Mouse (Mus musculus) embryonic facial prominence, embryonic 10.5 days (tissue): ENCODE data around the gene Rai2. TPM values are rescaled to one million over a fixed set of nuclear protein-coding genes. Genes with fewer than 3 reads are reported as not detected.

ENCODE experiments used
- DNase-seq: peaks from one replicate; pipeline ENCODE4 v3.0.0-alpha.2; 2017; ENCODE audit warnings: low spot score
- H3K27ac ChIP-seq: fragments of 300-500 bp; sonication (generic); replicated peaks from 2 replicates; pipeline ENCODE4 v1.5.1; 2016; ENCODE audit warnings: mild to moderate bottlenecking
- H3K27me3 ChIP-seq: fragments of 300-500 bp; sonication (generic); replicated peaks from 2 replicates; pipeline ENCODE4 v1.6.1; 2016; ENCODE audit warnings: low read depth, mild to moderate bottlenecking; ENCODE audit not compliant: poor library complexity, severe bottlenecking
- H3K36me3 ChIP-seq: fragments of 300-500 bp; sonication (generic); replicated peaks from 2 replicates; pipeline ENCODE4 v1.6.1; 2016; ENCODE audit warnings: mild to moderate bottlenecking, moderate library complexity
- H3K4me1 ChIP-seq: fragments of 300-500 bp; sonication (generic); 2 replicates; pipeline ENCODE4 v1.6.1; 2016
- H3K4me3 ChIP-seq: fragments of 300-500 bp; sonication (generic); 2 replicates; pipeline ENCODE4 v1.5.1; 2016; ENCODE audit warnings: mild to moderate bottlenecking, moderate library complexity
- H3K9me3 ChIP-seq: fragments of 300-500 bp; sonication (generic); 2 replicates; pipeline ENCODE4 v1.6.1; 2016; ENCODE audit warnings: mild to moderate bottlenecking
- WGBS: fragments of 180-500 bp; shearing (Covaris S2); methylation state at CpG from one replicate; pipeline ENCODE4 v1.1.7; 2016; 5-methylcytosine and 5-hydroxymethylcytosine counted together
- polyA plus RNA-seq: library from polyadenylated mRNA; unstranded; fragments of >200 nt; fragmentation: Nextera tagmentation; extraction: Ambion mirVana; gene quantifications from 2 replicates; pipeline ENCODE4 v1.2.1, GENCODE M21; 2016

Gene Rai2
- polyA plus RNA-seq = 1.6 and 2.3 TPM in 2 replicates

DNA sequence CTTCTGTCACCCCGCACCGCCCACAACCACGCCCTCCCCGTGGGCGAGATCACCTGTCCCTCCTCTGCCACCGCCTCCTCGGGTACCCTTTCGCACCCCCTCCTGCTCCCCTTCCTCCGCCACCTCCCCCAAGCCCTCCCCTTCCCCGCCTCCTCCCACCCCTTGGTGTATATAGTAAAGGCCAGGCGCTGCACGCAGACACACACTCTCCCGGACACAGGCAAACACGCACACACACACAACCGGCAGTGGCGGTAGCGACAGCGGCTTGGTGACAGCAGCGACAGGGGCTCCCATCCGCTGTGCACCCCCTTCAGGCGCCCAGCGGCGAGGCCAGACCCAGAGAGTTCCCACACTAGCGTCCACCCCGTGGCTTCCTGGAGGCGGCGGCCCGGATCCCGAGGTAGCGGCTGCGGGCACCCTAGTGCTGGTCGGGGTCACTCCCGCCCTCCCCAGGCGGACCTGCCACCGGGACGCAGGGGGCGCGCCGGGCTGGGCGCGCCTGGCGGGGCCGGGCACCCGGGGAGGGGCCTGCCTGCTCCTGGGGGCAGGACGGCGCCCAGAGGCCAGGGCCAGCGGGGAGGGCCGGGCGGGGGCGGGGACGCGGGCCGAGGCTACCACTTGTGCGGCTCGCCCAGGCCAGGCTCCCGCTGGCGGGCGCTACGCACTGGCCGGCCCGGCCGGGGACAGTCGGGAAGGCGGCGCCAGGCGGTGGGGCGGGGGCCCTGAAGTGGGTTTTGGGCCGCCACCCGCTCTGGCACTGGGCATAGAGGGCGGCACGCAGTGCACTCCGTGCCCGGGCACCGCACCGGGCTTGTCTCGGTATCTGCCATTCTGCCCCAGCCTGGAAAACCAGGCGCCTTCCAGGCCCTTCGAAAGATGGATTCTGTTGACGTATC is at the start of gene Rai2:
TSS of gene Rai2 (plus strand) at position 205 of the 899 bp plus-strand sequence.
- H3K27me3 ChIP-seq = peaks cover 89% of the 10 kb centered on the region
- WGBS = 20% methylated on average over 68 of the region's 79 CpGs

DNA sequence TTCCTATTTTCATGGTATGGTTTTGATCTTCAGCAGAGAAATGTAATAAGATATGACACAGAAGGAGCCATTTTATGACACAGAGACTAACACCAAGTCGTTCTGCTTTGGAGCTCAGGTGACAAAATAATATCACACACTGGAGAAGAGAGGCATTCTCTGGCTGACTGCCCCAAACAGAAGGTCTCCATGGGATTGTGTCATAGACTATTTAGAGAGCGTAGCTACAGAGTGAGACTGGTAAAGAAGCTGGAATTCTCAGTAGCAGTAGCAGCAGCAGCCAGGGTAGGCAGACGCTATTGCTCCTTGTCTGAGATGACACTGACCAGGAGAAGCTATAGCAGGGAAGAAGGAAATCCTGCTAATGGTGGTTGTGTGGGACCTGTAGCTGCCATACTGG is 27.5 kb upstream of the Rai2 start:
- H3K4me3 ChIP-seq = no peak overlapping the region
- H3K27ac ChIP-seq = no peak overlapping the region
- no peaks in the 10 kb centered on the region for H3K9me3 ChIP-seq
- DNase-seq = no peak
- H3K36me3 ChIP-seq = no peaks in the 10 kb centered on the region
- H3K27me3 ChIP-seq = peaks cover 88% of the 10 kb centered on the region
- no peaks in the 10 kb centered on the region for H3K4me1 ChIP-seq
- WGBS = 64% methylated on average over 3 of the region's 3 CpGs

More for the DNA sequence above, at the start of gene Rai2:
- Histone ChIP-seq H3K4me1 (0 out of 2 replicates have a peak, but pooled peaks cover 3% of the 10 kb centered on the region), H3K9me3 (no peaks in the 10 kb centered on the region), H3K4me3 (peak within 1 kb of the TSS; percentile 67), H3K36me3 (no peaks in the 10 kb centered on the region), H3K27ac (peak within 1 kb of the TSS; percentile 57; the same call in 1 of the 2 replicates)
- peak; percentile 52 for DNase-seq

DNA sequence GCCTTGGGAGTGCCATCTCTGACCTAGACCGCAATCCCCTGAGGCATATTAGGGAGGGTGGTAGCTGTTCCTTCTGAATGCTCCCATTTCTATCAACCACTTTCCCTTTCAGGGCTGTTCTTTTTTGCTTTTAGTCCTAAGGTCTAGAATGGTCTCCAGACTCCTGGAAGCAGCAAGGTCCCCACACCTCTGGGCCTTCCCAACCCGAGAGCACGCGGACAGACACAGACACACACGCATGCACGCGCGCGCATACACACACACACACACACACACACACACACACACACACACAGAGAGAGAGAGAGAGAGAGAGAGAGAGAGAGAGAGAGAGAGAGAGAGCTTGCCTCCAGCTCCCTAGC is 385 bp upstream of the Rai2 start:
- 21% methylated on average over 8 of the region's 9 CpGs for WGBS
- no peak for DNase-seq
- Histone ChIP-seq H3K4me3 (peak overlapping the region; percentile 67), H3K27me3 (peaks cover 82% of the 10 kb centered on the region), H3K27ac (no peak overlapping the region), H3K9me3 (no peaks in the 10 kb centered on the region), H3K4me1 (0 out of 2 replicates have a peak, but pooled peaks cover 3% of the 10 kb centered on the region), H3K36me3 (no peaks in the 10 kb centered on the region)

DNA sequence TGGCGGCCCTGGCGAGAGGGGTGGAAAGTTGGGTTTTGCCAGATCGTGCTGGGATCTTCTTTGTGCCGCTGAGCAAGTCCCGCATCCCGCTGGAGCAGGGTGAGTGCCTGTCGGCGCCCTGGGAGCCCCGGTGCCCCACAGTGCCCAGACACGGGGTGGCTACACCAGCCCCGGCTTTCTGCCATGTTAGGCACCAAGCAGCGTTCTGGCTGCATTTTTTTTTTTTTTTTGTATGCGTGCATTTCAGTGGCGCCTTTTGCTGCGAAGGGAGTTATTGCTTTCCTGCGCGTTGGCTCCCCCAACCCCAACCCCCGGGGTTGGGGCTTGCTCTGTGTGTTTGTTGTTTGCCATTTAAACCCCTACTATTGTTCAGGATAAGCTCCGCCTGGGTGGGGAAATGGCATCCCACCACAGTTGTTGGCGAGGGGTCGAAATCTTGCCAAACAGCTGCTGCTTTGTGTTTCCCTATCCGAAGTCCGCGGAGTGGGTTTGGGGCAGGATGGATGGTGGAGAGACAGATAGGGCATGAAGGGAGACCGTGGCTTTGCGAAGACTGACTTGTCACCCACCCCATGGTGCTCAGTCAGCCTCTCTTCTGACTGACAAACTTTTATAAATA is 1.0 kb downstream of the Rai2 start:
- Histone ChIP-seq H3K27ac (peak overlapping the region; percentile 57; the same call in 1 of the 2 replicates), H3K27me3 (peaks cover 96% of the 10 kb centered on the region), H3K36me3 (no peaks in the 10 kb centered on the region), H3K9me3 (no peaks in the 10 kb centered on the region), H3K4me1 (0 out of 2 replicates have a peak, but pooled peaks cover 3% of the 10 kb centered on the region), H3K4me3 (peak overlapping the region; percentile 67)
- WGBS = 14% methylated on average over 26 of the region's 26 CpGs
- peak; percentile 40 for DNase-seq

DNA sequence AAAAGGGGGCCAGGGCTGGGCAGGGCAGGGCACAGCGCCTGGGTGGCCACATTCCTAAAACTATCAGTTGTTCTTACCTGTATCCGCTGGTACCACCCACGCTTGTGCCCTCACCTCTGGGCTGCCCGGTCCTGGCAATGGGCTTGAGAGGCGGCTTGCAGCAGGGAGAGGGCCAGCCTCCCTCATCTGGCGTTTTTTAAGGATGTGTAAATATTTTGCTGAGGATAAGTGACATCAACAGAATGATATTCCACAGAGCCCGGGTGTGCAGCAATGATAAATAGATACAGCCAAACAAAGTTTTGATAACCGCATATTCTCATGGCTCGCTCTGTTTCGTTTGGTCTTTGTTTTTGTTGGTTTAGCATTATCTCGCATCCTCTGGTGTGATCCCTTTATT is 1.7 kb downstream of the Rai2 start:
- 31% methylated on average over 11 of the region's 11 CpGs for WGBS
- DNase-seq = peak; percentile 14

DNA sequence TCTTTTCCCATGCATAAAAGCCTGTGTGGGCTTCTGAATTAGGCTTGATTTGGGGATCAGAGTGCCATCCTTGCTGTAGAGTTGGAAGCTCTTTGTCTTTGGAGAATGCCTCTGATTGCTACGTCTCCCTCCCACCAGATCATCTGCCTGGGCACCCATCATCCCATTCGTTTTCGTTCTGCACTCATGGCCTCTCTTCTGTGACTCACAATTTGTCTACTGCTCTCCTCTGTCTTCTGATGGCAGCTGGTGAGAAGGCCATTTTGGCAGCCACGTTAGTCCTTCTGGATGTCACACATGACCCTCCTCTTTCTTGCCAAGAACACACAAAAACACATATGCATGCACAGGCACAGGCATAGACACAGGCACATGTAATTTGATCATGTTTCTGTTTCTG is 4.2 kb downstream of the Rai2 start:
- H3K27ac ChIP-seq = no peak overlapping the region
- 0 out of 2 replicates have a peak, but pooled peaks cover 3% of the 10 kb centered on the region for H3K4me1 ChIP-seq
- H3K9me3 ChIP-seq = no peaks in the 10 kb centered on the region
- peaks cover 100% of the 10 kb centered on the region for H3K27me3 ChIP-seq
- no peak overlapping the region for H3K4me3 ChIP-seq
- 72% methylated on average over 4 of the region's 4 CpGs for WGBS
- DNase-seq = no peak
- H3K36me3 ChIP-seq = no peaks in the 10 kb centered on the region

More for the DNA sequence above, 1.7 kb downstream of the Rai2 start:
- Histone ChIP-seq H3K27ac (no peak overlapping the region), H3K4me3 (peak overlapping the region; percentile 67; the same call in 1 of the 2 replicates), H3K27me3 (peaks cover 96% of the 10 kb centered on the region), H3K36me3 (no peaks in the 10 kb centered on the region), H3K9me3 (no peaks in the 10 kb centered on the region), H3K4me1 (0 out of 2 replicates have a peak, but pooled peaks cover 3% of the 10 kb centered on the region)

DNA sequence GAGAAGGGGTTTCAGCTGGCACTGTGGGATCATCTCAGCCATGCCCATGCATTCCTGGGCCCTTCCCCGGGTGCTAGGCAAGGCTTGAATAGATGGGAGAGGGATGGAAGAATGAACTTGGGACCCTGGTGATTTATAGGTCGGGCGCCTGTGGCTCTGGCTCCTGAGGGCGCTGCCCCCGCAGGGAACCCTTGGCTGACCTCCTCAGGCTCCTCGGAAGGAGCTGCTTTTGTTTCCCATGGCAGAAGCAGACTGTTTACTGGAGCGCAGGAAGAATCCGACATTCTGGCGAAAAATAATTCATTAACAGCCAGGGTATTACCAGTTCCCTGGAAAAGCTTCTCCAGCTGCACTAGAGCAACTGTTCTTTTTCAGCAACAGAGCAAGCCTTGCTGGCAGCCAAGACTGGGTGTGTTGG is 6.5 kb downstream of the Rai2 start:
- Histone ChIP-seq H3K9me3 (no peaks in the 10 kb centered on the region), H3K27ac (no peak overlapping the region), H3K27me3 (peaks cover 100% of the 10 kb centered on the region), H3K4me3 (no peak overlapping the region), H3K4me1 (no peaks in the 10 kb centered on the region), H3K36me3 (no peaks in the 10 kb centered on the region)
- 26% methylated on average over 9 of the region's 9 CpGs for WGBS
- DNase-seq = no peak

DNA sequence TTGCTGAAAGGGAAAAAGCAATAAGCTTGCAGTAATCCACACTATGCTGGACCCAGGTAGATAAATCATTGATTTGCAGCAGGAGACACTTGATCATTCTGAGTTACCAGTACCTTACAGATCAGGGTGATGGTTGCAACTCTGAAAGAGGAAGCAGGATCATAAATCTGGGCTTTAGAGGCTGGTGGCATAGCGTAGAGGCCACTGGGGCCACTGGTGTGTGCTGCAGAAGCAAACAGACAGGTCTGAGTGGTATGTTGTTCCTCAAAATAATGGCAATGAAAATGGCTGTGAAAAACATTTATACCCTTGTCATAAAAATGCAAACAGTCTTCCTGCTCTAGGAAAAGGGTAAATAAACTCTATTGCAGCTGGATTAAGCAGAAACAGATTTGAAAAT is 9.4 kb downstream of the Rai2 start:
- Histone ChIP-seq H3K27me3 (peaks cover 100% of the 10 kb centered on the region), H3K4me3 (no peak overlapping the region), H3K4me1 (no peaks in the 10 kb centered on the region), H3K27ac (no peak overlapping the region), H3K36me3 (no peaks in the 10 kb centered on the region), H3K9me3 (no peaks in the 10 kb centered on the region)
- WGBS = 78% methylated on average over 1 of the region's 1 CpGs
- no peak for DNase-seq

DNA sequence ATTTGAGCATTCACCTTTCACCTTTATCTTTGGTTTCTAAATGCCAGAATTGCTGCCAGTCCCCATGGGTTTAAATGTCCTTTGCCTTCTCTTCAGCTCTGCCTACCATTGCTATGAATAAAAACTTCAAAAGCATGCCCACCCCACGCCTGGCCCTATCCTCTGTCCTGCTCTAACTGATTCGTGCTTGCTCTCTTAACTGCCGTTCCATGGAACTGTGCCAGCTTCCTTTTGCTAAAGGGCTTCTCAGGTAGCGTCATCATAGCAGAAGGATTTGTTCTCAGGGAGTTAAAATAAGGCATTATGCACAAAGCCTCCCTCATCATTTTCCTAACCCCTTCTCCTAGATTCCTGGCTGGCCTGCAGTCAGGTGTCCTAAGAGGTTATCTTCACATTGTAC is 11.6 kb downstream of the Rai2 start:
- no peak overlapping the region for H3K4me3 ChIP-seq
- peaks cover 100% of the 10 kb centered on the region for H3K27me3 ChIP-seq
- H3K9me3 ChIP-seq = no peaks in the 10 kb centered on the region
- H3K4me1 ChIP-seq = no peaks in the 10 kb centered on the region
- H3K36me3 ChIP-seq = no peaks in the 10 kb centered on the region
- no peak for DNase-seq
- H3K27ac ChIP-seq = no peak overlapping the region
- WGBS = 73% methylated on average over 4 of the region's 4 CpGs

DNA sequence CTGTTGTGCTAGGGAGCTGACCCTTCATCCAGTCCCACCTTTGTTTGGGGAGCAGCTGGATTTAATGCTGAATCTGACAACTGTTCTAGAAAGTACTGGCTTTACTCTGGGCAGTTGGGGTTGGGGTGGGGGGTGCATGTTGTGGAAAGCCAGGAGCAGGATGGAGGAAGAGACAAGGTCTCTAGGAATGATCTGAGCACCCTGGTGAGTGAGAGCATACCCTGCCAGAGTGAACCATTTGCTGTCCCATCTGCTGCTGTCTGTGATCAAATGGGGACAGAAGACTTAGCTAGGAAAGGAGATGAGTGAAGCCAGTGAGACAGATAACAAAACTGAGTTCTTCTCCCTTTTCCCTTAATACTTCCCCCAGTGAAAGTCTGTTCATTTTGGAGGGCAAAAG is 13.2 kb downstream of the Rai2 start:
- no peaks in the 10 kb centered on the region for H3K4me1 ChIP-seq
- peaks cover 100% of the 10 kb centered on the region for H3K27me3 ChIP-seq
- H3K4me3 ChIP-seq = no peak overlapping the region
- no peaks in the 10 kb centered on the region for H3K36me3 ChIP-seq
- no peak overlapping the region for H3K27ac ChIP-seq
- H3K9me3 ChIP-seq = no peaks in the 10 kb centered on the region
- DNase-seq = no peak

DNA sequence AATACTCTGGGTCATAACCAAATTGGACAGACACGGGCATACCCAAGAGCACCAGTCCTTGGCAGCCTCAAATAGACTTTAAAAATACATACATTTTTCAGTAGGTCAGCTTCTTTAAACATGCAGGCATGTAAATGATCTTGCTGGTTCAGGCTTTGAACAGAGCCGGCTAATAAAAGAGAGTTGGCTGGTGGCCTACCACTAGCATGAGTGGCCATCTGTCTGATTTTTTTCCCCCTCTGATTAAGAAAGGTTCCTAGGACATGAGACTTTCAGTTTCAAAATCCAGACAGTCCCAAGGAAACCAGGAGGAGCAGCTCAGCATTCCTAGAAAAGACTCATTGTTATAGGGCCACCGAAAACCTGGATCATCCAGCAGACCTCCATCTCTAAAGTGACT is 15.0 kb downstream of the Rai2 start:
- no peak for DNase-seq
- Histone ChIP-seq H3K9me3 (no peaks in the 10 kb centered on the region), H3K27ac (no peak overlapping the region), H3K27me3 (peaks cover 100% of the 10 kb centered on the region), H3K4me3 (no peak overlapping the region), H3K4me1 (no peaks in the 10 kb centered on the region), H3K36me3 (no peaks in the 10 kb centered on the region)
- WGBS = 95% methylated on average over 3 of the region's 3 CpGs

DNA sequence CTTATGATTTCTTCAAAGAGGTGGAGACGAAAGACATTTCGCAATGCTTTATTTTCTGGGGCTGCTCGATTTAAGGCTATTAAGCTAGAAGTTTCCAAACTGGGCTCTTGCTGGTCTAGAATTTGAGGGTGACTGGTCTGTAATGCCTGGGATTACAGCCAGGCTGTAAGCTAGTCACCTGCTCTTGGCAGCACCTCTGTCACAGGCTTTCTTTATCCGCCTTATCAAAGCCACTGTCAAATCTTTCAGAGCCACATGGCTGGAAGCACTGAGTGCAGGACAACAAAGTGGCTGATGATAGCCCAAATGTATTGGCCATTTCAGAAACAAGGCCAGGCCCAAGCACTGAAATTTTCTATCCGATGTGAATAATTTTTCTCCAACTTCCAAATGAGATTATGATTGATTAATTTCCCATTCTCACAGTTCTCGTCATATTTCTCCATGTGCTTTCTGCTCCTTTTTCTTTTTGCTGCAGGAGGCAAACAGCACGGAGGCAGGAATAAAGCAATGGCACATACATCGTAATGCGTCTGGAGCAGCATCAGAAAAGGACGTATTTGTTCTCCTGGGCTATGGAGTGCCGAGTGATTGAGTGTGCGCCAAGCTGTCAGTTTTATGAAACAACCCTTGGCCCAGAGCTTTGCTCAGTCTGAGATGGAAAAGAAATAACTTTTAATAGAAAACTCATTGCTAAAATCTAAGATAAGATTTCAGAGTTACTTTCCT is 16.9 kb downstream of the Rai2 start:
- no peaks in the 10 kb centered on the region for H3K9me3 ChIP-seq
- no peak overlapping the region for H3K4me3 ChIP-seq
- WGBS = 92% methylated on average over 12 of the region's 12 CpGs
- H3K27me3 ChIP-seq = peaks cover 100% of the 10 kb centered on the region
- DNase-seq = no peak
- H3K36me3 ChIP-seq = no peaks in the 10 kb centered on the region
- H3K27ac ChIP-seq = no peak overlapping the region
- H3K4me1 ChIP-seq = no peaks in the 10 kb centered on the region
